Mouse (Mus musculus) adrenal gland, postnatal 36 days (tissue): ENCODE results near the gene Son. TPM values are rescaled to one million over a fixed set of nuclear protein-coding genes. Genes with fewer than 3 reads are reported as not detected.
A peak's percentile ranks its signal among the peaks of the same experiment; 100 is the strongest.
"Not testable (repeated sequence)": the region's sequence is repeated elsewhere in the genome, so short reads cannot be mapped to it uniquely, and the experiment has no call there.

ENCODE experiments used
- DNase-seq, 2 experiments: peaks; one replicate each; pipeline ENCODE4 v3.0.0; 2021; ENCODE audit warnings: mixed read lengths in 1 of 2
- total RNA-seq, 2 experiments: library from RNA; stranded (reverse); gene quantifications; 2 replicates each; pipeline ENCODE4 v1.2.3; 2021

Son gene
- total RNA-seq, 2 experiments from 2014 or later = 220 to 271 TPM

- DNase-seq = peak; percentile 74 to 80
Observed at GRCm38 (mm10) chr16:91639161-91639560, 8.1 kb upstream of the Son start.

- DNase-seq = no peak
Observed at GRCm38 (mm10) chr16:91639636-91640035, 7.7 kb upstream of the Son start.

- DNase-seq = no peak
Observed at GRCm38 (mm10) chr16:91640171-91640570, 7.1 kb upstream of the Son start.

GRCm38 (mm10) chr16:91644901-91645300, 2.4 kb upstream of the Son start:
- no peak for DNase-seq

DNA sequence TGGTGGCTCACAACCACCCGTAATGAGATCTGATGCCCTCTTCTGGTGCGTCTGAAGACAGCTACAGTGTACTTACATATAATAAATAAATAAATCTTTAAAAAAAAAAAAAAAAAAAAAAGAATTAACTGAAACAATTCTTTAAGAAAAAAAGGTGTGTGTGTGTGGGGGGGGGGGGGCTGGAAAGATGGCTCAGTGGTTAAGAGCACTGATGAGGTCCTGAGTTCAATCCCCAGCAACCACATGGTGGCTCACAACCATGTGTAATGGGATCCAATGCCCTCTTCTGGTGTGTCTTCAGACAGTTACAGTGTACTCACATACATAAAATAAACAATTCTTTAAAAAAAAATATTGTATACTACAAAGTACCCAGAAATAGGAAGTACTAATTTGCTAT, 1.9 kb upstream of the Son start:
- not testable (repeated sequence) for DNase-seq

DNA sequence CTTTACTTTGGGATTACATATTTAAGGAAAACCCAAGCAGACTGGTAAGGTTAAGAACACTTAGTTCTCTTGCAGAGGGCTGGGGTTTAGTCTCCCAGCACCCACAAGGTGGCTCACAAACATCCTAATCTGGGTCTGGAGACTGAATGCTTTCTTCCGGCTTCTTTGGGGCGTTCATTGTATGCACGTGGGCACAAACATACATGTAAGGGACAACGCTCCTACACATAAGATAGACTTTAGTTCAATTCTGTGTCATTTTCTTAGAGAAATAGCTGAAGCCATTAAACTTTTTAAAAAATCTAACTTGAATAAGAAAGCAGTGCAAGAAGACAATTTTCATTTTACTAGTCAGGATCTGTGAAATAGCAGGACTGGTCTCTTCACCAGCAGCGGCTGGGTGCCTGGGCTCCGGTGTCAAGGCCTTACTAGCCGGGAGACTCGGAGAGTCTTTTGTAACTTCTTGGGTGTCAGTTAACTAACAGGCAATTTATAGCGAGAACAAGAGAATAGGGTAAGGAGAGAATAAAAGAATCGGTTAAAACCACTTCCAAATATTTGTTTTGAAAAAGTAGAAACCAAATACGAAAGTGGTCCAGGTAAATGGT, 1.2 kb upstream of the Son start:
- peak in 1 of 2 experiments; percentile 31 for DNase-seq

GRCm38 (mm10) chr16:91646681-91647419, 456 bp upstream of the Son start, which contains the start of gene Gart:
TSS of gene Gart (minus strand) at chr16:91646952.
- DNase-seq = peak; percentile 97 to 99

GRCm38 (mm10) chr16:91648220-91648550, 879 bp downstream of the Son start:
- peak; percentile 88 to 93 for DNase-seq

DNA sequence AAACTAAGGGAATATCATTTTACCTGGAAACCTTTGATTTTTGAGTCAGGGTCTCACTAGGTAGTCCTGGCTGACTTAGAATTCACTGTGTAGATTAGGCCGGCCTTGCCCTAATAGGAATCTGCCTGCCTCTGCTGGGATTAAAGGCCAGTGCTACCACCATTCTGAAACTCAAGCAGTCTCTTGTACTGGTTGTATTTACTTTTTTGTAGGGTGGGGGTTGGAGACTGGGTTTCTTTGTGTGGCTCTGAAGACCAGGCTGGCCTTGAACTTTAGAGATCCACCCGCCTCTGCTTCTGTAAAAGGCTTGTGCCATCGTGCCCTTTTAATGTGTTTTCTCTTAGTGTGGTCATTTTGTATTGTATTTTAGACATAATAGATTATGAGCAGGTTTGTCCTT, 1.9 kb downstream of the Son start:
- DNase-seq = peak; percentile 36 to 46

DNA sequence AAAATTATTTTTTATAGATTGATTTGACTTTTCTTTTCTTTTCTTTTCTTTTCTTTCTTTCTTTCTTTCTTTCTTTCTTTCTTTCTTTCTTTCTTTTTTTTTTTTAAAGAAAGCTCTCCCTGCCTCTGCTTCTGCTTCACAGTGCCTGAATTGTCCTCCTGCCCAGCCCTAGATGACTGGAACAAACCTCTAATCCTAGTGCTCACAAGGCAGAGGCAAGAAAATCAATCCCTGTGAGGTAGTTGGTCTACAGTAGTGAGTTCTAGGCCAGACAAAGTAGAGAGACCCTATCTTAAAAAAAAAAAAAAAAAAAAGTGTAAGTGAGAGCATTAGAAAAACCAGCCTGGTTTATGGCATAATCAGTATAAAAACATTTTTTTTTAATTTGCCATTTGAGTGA, 2.5 kb downstream of the Son start:
- no peak for DNase-seq

DNA sequence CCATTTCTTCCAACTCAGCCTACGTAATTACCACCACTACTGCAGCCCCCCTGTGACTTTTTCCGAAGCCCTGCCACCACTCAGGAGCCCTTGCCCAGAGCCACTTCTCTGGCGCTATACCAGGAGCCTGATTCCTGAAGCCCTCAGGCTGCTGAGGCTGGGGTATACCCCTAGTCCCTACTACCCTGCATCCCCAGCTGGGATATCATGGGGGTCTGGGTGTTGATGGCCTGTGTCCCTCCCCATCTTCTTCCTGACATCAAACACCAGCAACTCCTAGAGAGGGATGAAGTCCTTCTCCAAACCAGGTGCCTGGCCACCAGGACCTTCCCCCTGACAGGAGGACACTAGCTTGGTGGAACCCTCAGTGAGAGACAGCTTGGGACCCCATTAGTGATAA, 4.9 kb downstream of the Son start:
- DNase-seq = no peak

- no peak for DNase-seq
Observed at GRCm38 (mm10) chr16:91655285-91655684, 8.0 kb downstream of the Son start.

DNA sequence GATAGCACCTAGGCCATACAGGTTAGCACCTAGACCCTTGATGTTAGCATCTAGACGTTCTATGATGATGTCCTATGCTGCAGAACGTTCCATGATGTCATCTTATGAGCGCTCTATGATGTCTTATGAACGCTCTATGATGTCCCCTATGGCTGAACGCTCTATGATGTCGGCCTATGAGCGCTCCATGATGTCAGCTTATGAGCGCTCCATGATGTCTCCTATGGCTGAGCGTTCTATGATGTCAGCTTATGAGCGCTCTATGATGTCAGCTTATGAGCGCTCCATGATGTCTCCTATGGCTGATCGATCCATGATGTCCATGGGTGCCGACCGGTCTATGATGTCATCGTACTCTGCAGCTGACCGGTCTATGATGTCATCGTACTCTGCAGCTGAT, 10.0 kb downstream of the Son start:
- DNase-seq = no peak

GRCm38 (mm10) chr16:91658471-91658870, 11.2 kb downstream of the Son start:
- DNase-seq = no peak

GRCm38 (mm10) chr16:91659798-91660197, 12.5 kb downstream of the Son start:
- DNase-seq = no peak

DNA sequence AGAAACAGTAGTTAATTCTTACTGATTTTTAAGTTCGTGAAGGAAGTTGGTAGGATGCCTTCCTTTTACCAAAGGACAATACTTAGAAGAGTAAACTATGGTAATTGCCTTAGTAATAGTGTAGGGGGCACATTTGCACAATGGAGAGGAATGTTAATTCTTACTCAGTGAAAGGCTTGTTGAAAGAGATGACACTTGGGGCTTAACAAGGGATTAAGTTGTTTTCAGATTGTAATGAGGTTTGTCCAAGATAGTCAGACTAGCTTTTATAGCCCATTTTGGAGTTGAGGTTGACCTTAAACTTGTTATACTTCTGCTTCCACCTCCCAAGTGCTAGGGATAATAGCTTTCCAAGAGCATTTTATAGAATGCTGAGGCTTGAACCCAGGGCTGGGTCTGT, 14.1 kb downstream of the Son start:
- no peak for DNase-seq

GRCm38 (mm10) chr16:91662336-91662735, 15.0 kb downstream of the Son start:
- DNase-seq = no peak

DNA sequence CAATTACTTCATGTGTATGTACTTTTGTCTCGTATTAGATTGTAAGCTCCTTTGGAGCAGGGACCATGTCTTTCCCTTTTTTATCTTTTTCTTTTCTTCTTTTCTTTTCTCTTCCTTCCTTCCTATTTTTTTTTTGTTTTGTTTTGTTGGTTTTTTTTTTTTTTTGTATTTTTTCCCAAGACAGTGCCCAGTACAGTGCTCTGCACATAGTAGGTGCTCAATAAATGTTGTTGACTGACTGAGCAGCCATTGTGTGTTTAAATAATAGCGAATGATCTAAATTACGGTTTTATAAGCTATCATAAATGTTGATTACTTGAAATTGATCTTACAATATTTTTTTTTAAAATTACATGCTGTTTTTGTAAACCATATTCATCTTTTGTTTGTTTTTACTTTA, 16.5 kb downstream of the Son start:
- DNase-seq = no peak

DNA sequence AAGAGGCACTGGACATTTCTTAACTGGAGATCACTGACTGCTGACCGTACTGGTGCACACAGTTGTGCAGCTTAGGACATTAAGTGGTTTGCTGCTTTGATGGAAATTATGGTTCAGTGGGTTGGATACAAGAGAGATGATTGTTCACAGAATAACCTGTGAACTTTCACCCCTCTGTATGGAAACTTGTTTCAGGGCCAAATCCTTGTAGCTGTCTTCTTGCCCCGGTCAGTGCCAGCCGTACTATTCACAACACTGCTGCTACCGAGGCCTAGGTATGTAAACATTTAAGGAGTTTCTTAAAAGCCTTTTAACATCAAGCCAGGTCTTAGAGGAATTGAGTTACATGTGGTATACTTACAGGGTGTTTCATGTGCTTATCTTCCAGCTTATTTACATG, 27.2 kb downstream of the Son start:
- DNase-seq = no peak

DNA sequence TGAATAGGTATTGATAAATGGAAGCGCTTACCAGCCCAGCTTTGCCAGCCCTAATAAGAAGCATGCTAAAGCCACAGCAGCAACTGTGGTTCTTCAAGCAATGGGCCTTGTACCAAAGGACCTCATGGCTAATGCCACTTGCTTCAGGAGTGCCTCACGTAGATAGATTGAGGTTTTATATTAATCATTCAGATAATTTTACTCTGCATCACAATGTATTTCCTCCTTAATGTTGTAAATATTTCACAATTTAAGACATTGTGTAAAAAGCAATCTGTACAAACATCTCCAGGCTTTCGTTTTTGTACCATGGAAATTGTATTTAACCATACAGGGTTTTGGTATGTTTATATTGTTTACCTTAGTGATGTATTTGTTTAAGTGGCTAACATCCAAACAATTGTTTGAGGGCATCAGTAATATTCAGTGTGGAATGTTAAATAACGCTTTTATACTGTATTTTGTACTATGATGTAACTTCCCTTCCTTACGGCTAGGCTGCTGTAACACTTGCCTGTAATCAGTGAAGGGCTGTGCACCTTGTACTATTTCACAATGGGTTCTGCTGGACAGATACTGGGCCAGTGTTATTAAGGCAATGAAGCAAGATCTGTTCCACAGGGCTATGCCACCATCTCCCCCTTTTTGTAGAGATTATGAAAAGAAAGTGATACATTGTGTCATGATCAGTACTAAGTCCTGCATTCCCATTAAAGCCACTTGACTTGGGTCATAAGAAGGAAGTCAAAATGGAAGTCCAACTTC, 31.0 kb downstream of the Son start:
- DNase-seq = no peak

- DNase-seq = no peak
Observed at GRCm38 (mm10) chr16:91680656-91681055, 33.4 kb downstream of the Son start.

GRCm38 (mm10) chr16:91685526-91685925, 38.2 kb downstream of the Son start:
- no peak for DNase-seq

- no peak for DNase-seq
Observed at GRCm38 (mm10) chr16:91686369-91686768, 39.1 kb downstream of the Son start.
